Mouse (Mus musculus): ENCODE results near the gene Fpr-rs4. TPM values are rescaled to one million over a fixed set of nuclear protein-coding genes. Genes with fewer than 3 reads are reported as not detected.
"Not testable (repeated sequence)": the region's sequence is repeated elsewhere in the genome, so short reads cannot be mapped to it uniquely, and the experiment has no call there.

Fpr-rs4 gene
- not detected in 2 replicates for polyA plus RNA-seq (2012; rRNA removed)

GRCm38 (mm10) chr17:18021433-18021832 is at the start of gene Fpr-rs4:
Fpr-rs4 (plus strand) TSS chr17:18021733.
- TF ChIP-seq CTCF (IDR thresholded peaks at IDR 0.05; ENCODE audit: extremely low read depth, insufficient read depth, low read length) (no peak), POLR2A (IDR thresholded peaks at IDR 0.05; ENCODE audit: extremely low read depth, insufficient read depth, low read length) (no peak)
- Histone ChIP-seq H3K4me1 (ENCODE audit: control insufficient read depth, insufficient read depth, low read length) (no peaks in the 10 kb centered on the region), H3K4me3 (ENCODE audit: insufficient read depth, low read length) (no peak within 1 kb of the TSS), H3K27ac (ENCODE audit: insufficient read depth, low read length) (no peak within 1 kb of the TSS)

GRCm38 (mm10) chr17:17973443-17973842 is 48.1 kb upstream of the Fpr-rs4 start:
- TF ChIP-seq POLR2A (IDR thresholded peaks at IDR 0.05; ENCODE audit: extremely low read depth, insufficient read depth, low read length) (no peak), CTCF (IDR thresholded peaks at IDR 0.05; ENCODE audit: extremely low read depth, insufficient read depth, low read length) (no peak)
- Histone ChIP-seq H3K4me1 (ENCODE audit: control insufficient read depth, insufficient read depth, low read length) (no peaks in the 10 kb centered on the region), H3K27ac (ENCODE audit: insufficient read depth, low read length) (no peak overlapping the region), H3K4me3 (ENCODE audit: insufficient read depth, low read length) (no peak overlapping the region)

- not testable (repeated sequence) for H3K4me3 ChIP-seq (ENCODE audit: insufficient read depth, low read length); H3K4me1 ChIP-seq (ENCODE audit: control insufficient read depth, insufficient read depth, low read length); H3K27ac ChIP-seq (ENCODE audit: insufficient read depth, low read length)
These were observed 40.3 kb upstream of the Fpr-rs4 start for GRCm38 (mm10) chr17:17981232-17981631.

GRCm38 (mm10) chr17:18004752-18005151 is 16.8 kb upstream of the Fpr-rs4 start:
- H3K4me3 ChIP-seq (ENCODE audit: insufficient read depth, low read length), result no peak overlapping the region
- no peaks in the 10 kb centered on the region for H3K4me1 ChIP-seq (ENCODE audit: control insufficient read depth, insufficient read depth, low read length)
- TF ChIP-seq CTCF (IDR thresholded peaks at IDR 0.05; ENCODE audit: extremely low read depth, insufficient read depth, low read length) (no peak), POLR2A (IDR thresholded peaks at IDR 0.05; ENCODE audit: extremely low read depth, insufficient read depth, low read length) (no peak)
- no peak overlapping the region for H3K27ac ChIP-seq (ENCODE audit: insufficient read depth, low read length)

GRCm38 (mm10) chr17:18049124-18049523 is 27.6 kb downstream of the Fpr-rs4 start, which contains the start of gene Vmn2r124:
Vmn2r124 (plus strand) TSS chr17:18049424.
- no peaks in the 10 kb centered on the region for H3K4me1 ChIP-seq (ENCODE audit: control insufficient read depth, insufficient read depth, low read length)
- H3K27ac ChIP-seq (ENCODE audit: insufficient read depth, low read length), result no peak within 1 kb of the TSS
- no peak for TF ChIP-seq CTCF (IDR thresholded peaks at IDR 0.05; ENCODE audit: extremely low read depth, insufficient read depth, low read length)
- TF ChIP-seq POLR2A (IDR thresholded peaks at IDR 0.05; ENCODE audit: extremely low read depth, insufficient read depth, low read length), result no peak
- H3K4me3 ChIP-seq (ENCODE audit: insufficient read depth, low read length), result no peak within 1 kb of the TSS

Other genes with a start within 250 kb of the Fpr-rs4 start
- 92.5 and 111 TPM in 2 replicates for gene Spaca6, start 194.6 kb upstream of the Fpr-rs4 start, polyA plus RNA-seq (2012; rRNA removed)
- 0.58 and 0.61 TPM in 2 replicates for gene Has1, start 166.5 kb upstream of the Fpr-rs4 start, polyA plus RNA-seq (2012; rRNA removed)
- gene Fpr1, start 137.8 kb upstream of the Fpr-rs4 start, polyA plus RNA-seq (2012; rRNA removed), result not detected in 2 replicates
- gene Fpr2, start 133.9 kb upstream of the Fpr-rs4 start, polyA plus RNA-seq (2012; rRNA removed), result 0.65 and 0.85 TPM in 2 replicates
- not detected in 2 replicates for gene Fpr3, start 133.9 kb upstream of the Fpr-rs4 start, polyA plus RNA-seq (2012; rRNA removed)
- gene Vmn2r124, start 27.7 kb downstream of the Fpr-rs4 start, polyA plus RNA-seq (2012; rRNA removed), result not detected in 2 replicates
- gene Vmn2r91, start 63.3 kb downstream of the Fpr-rs4 start, polyA plus RNA-seq (2012; rRNA removed), result not detected in 2 replicates
- gene Vmn2r92, start 130.2 kb downstream of the Fpr-rs4 start, polyA plus RNA-seq (2012; rRNA removed), result not detected in 2 replicates

Measured in cortical plate, adult 2 months (tissue).